ENCODE assay signal across 8 mouse cellular contexts in the genomic region with DNA sequence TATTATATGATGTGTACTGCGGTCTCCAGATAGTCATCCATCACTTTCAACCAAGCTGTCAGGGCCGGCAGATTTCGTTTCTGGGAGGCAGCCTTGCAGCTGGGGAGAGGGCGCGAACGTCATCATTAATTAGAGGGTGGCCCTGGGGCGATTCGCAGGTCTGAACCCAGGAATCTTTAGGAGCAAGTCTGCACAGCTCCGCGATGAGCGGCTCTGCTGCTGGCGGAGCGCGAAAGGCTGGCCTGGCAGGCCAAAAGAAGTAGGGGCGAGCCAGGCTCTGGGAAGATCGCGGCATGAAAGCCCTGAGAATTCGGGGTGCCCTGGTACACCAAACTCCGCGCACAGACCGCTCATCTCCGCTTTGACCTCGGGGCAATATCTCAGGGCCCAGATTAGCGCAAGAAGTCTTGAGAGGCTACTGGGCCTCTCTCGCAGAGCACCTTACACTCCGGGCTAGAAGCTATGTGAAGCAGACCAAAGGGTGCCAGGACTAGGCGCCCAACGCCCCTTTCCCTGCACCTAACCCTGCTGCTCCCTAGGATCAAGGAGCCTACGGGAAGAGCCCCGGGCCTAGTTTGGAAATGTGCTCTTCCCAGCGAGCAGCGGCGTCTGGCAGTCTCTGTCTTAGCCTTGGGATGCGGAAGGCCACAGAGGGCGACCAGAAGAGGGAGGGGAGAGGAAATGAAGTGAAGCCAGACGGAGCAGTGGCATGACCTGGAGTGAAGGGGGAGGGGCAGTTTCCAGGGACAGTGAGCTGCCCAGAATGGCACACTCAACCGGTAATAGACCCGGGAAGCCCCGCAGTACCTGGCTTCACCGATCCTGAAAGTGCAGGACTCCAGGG. TPM values are rescaled to one million over a fixed set of nuclear protein-coding genes. Genes with fewer than 3 reads are reported as not detected.
A peak's percentile ranks its signal among the peaks of the same experiment; 100 is the strongest.
DNase-seq lines count a peak whose midpoint lies in the region; ATAC-seq lines count a peak whose summit lies in the region.

No protein-coding gene starts in this region.

- ATAC-seq in forebrain, embryonic 14.5 days: no peak
- no peak for ATAC-seq in midbrain, embryonic 14.5 days (ENCODE audit: low FRiP score, low TSS enrichment)
- no peak for ATAC-seq in inflammation-experienced regulatory T-cells, adult 6 months
- no peak for ATAC-seq in cerebellum, adult (ENCODE audit: insufficient number of reproducible peaks, low FRiP score, low TSS enrichment)

- no peak overlapping the region for H3K9ac ChIP-seq in forebrain, embryonic 14.5 days (ENCODE audit: low read length)
- no peak overlapping the region for H3K9ac ChIP-seq in midbrain, embryonic 14.5 days (replicated peaks; ENCODE audit: low read length)

- H3K4me1 ChIP-seq in forebrain, embryonic 14.5 days (ENCODE audit: control insufficient read depth, insufficient read depth, low read length): peaks cover 10% of the 10 kb centered on the region; the same call in 1 of the 2 replicates
- peaks cover 27% of the 10 kb centered on the region for H3K4me1 ChIP-seq in midbrain, embryonic 14.5 days (ENCODE audit: control insufficient read depth, insufficient read depth, low read length)

- no peaks in the 10 kb centered on the region for H3K36me3 ChIP-seq in forebrain, embryonic 14.5 days (ENCODE audit: control insufficient read depth, insufficient read depth, low read length)
- H3K36me3 ChIP-seq in midbrain, embryonic 14.5 days (ENCODE audit: control insufficient read depth, insufficient read depth, low read length): no peaks in the 10 kb centered on the region

- H3K27ac ChIP-seq in forebrain, embryonic 14.5 days (ENCODE audit: low read depth, low read length): no peak overlapping the region
- H3K27ac ChIP-seq in midbrain, embryonic 14.5 days (replicated peaks; ENCODE audit: low read depth, low read length): no peak overlapping the region; the same call in 1 of the 2 replicates

- peaks cover 97% of the 10 kb centered on the region for H3K27me3 ChIP-seq in forebrain, embryonic 14.5 days (replicated peaks; ENCODE audit: control insufficient read depth, insufficient read depth, low read length)
- peaks cover 98% of the 10 kb centered on the region for H3K27me3 ChIP-seq in midbrain, embryonic 14.5 days (ENCODE audit: control insufficient read depth, insufficient read depth, low read length)

- peak; percentile 14 to 43 for DNase-seq in adrenal gland, adult (ENCODE audit: inconsistent age in 2 of 2, low spot score in 1 of 2)
- no peak for DNase-seq in adrenal gland, postnatal 4 days (ENCODE audit: low spot score in 2 of 2)
- peak; percentile 16 for DNase-seq in forebrain, embryonic 14.5 days (ENCODE audit: low spot score)
- DNase-seq in kidney, adult 18-20 months: peak; percentile 21
- DNase-seq in midbrain, embryonic 14.5 days: peak; percentile 64
- DNase-seq in layer of hippocampus, postnatal 25 days (ENCODE audit: extremely low spot score in 1 of 2, low spot score in 1 of 2): no peak

- no peaks in the 10 kb centered on the region for H3K9me3 ChIP-seq in forebrain, embryonic 14.5 days (replicated peaks; ENCODE audit: control insufficient read depth, low read length)
- H3K9me3 ChIP-seq in midbrain, embryonic 14.5 days (ENCODE audit: control insufficient read depth, low read length): no peaks in the 10 kb centered on the region

- H3K4me2 ChIP-seq in forebrain, embryonic 14.5 days (ENCODE audit: low read length): 0 out of 2 replicates have a peak overlapping the region, but pooled peaks have one; percentile 14
- peak overlapping the region; percentile 41 for H3K4me2 ChIP-seq in midbrain, embryonic 14.5 days (ENCODE audit: low read length)

- 0 out of 2 replicates have a peak overlapping the region, but pooled peaks have one; percentile 8 for H3K4me3 ChIP-seq in forebrain, embryonic 14.5 days (ENCODE audit: low read depth, low read length)
- peak overlapping the region; percentile 7; the same call in 1 of the 2 replicates for H3K4me3 ChIP-seq in midbrain, embryonic 14.5 days (replicated peaks; ENCODE audit: low read depth, low read length)

- under 1% methylated on average over 40 of the region's 40 CpGs for WGBS in forebrain, embryonic 14.5 days
- under 1% methylated on average over 40 of the region's 40 CpGs for WGBS in midbrain, embryonic 14.5 days

RNA-seq across cellular contexts. Expression of a gene that starts 3.1 kb away (rescaled TPM):
- total RNA-seq in adrenal gland, postnatal 4 days (2021): not detected
- 0.06 TPM in 1 of 2 replicates, not detected in the other for polyA plus RNA-seq in forebrain, embryonic 14.5 days (2014; fragmentation: Nextera tagmentation; extraction: Ambion mirVana)
- polyA plus RNA-seq in midbrain, embryonic 14.5 days (2014; fragmentation: Nextera tagmentation; extraction: Ambion mirVana): 2.3 and 3.0 TPM in 2 replicates
- polyA plus RNA-seq in inflammation-experienced regulatory T-cells, adult 6 months (2017; shearing (Covaris generic)): not detected
- not detected for total RNA-seq in layer of hippocampus, postnatal 25 days (2021)

Comparison
In these comparisons a context has a peak if more than half of its experiments do, and no peak if none do; other contexts are left out.
1. DNase-seq: peak in adrenal gland, adult (2 of 2), forebrain, embryonic 14.5 days (single experiment), kidney, adult 18-20 months (single experiment) and midbrain, embryonic 14.5 days (single experiment); none in adrenal gland, postnatal 4 days (0 of 2) and layer of hippocampus, postnatal 25 days (0 of 2).